Mouse (Mus musculus): ENCODE results near the gene Xpr1. TPM values are rescaled to one million over a fixed set of nuclear protein-coding genes. Genes with fewer than 3 reads are reported as not detected.

Xpr1 gene
- polyA plus RNA-seq, 1 experiment: 4.3 TPM

GRCm38 (mm10) chr1:155370075-155370658, 47.0 kb downstream of the Xpr1 start:
- H3K4me3 ChIP-seq (ENCODE audit: insufficient read depth, poor library complexity, severe bottlenecking): no peak overlapping the region
- TF ChIP-seq MAX (IDR thresholded peaks at IDR 0.05): no peak
- no peak for TF ChIP-seq USF1 (IDR thresholded peaks at IDR 0.05; ENCODE audit: low read depth)
- no peak for TF ChIP-seq MYOD1 (IDR thresholded peaks at IDR 0.05; ENCODE audit: control insufficient read depth, insufficient read length, low read depth)
- no peak for TF ChIP-seq CEBPB (IDR thresholded peaks at IDR 0.05; ENCODE audit: low read depth)
- no peak for TF ChIP-seq FOSL1 (IDR thresholded peaks at IDR 0.05; ENCODE audit: insufficient read depth, low read length, poor library complexity, severe bottlenecking)
- no peak for TF ChIP-seq CTCF (IDR thresholded peaks at IDR 0.05; ENCODE audit: control insufficient read depth, insufficient read depth, insufficient read length)
- no peak for TF ChIP-seq MYOG (IDR thresholded peaks at IDR 0.05; ENCODE audit: control insufficient read depth, extremely low read depth, insufficient read length)
- no peaks in the 10 kb centered on the region for H3K36me3 ChIP-seq (ENCODE audit: control insufficient read depth, insufficient read depth)
- no peaks in the 10 kb centered on the region for H3K27me3 ChIP-seq (ENCODE audit: control insufficient read depth, insufficient read depth, insufficient read length)
- no peak overlapping the region for H3ac ChIP-seq (ENCODE audit: control insufficient read depth, insufficient read length, low read depth)
- H3K79me2 ChIP-seq (ENCODE audit: control insufficient read depth, insufficient read depth): no peaks in the 10 kb centered on the region
- H3K79me3 ChIP-seq (ENCODE audit: low read depth): no peaks in the 10 kb centered on the region

- H3ac ChIP-seq (ENCODE audit: control insufficient read depth, insufficient read length, low read depth): no peak overlapping the region
- H3K4me3 ChIP-seq (ENCODE audit: insufficient read depth, poor library complexity, severe bottlenecking): no peak overlapping the region
- H3K79me3 ChIP-seq (ENCODE audit: low read depth): no peaks in the 10 kb centered on the region
- TF ChIP-seq MYOG (IDR thresholded peaks at IDR 0.05; ENCODE audit: control insufficient read depth, extremely low read depth, insufficient read length): no peak
- TF ChIP-seq FOSL1 (IDR thresholded peaks at IDR 0.05; ENCODE audit: insufficient read depth, low read length, poor library complexity, severe bottlenecking): no peak
- no peak for TF ChIP-seq CTCF (IDR thresholded peaks at IDR 0.05; ENCODE audit: control insufficient read depth, insufficient read depth, insufficient read length)
- TF ChIP-seq USF1 (IDR thresholded peaks at IDR 0.05; ENCODE audit: low read depth): no peak
- no peak for TF ChIP-seq MYOD1 (IDR thresholded peaks at IDR 0.05; ENCODE audit: control insufficient read depth, insufficient read length, low read depth)
- TF ChIP-seq CEBPB (IDR thresholded peaks at IDR 0.05; ENCODE audit: low read depth): no peak
- no peak for TF ChIP-seq MAX (IDR thresholded peaks at IDR 0.05)
- H3K36me3 ChIP-seq (ENCODE audit: control insufficient read depth, insufficient read depth): no peaks in the 10 kb centered on the region
- no peaks in the 10 kb centered on the region for H3K79me2 ChIP-seq (ENCODE audit: control insufficient read depth, insufficient read depth)
- no peaks in the 10 kb centered on the region for H3K27me3 ChIP-seq (ENCODE audit: control insufficient read depth, insufficient read depth, insufficient read length)
Observed at GRCm38 (mm10) chr1:155366366-155366765, 50.8 kb downstream of the Xpr1 start.

- H3ac ChIP-seq (ENCODE audit: control insufficient read depth, insufficient read length, low read depth): no peak overlapping the region
- H3K79me2 ChIP-seq (ENCODE audit: control insufficient read depth, insufficient read depth): no peaks in the 10 kb centered on the region
- TF ChIP-seq MYOD1 (IDR thresholded peaks at IDR 0.05; ENCODE audit: control insufficient read depth, insufficient read length, low read depth) (no peak), MAX (IDR thresholded peaks at IDR 0.05) (no peak), USF1 (IDR thresholded peaks at IDR 0.05; ENCODE audit: low read depth) (no peak)
- H3K36me3 ChIP-seq (ENCODE audit: control insufficient read depth, insufficient read depth): no peaks in the 10 kb centered on the region
- H3K79me3 ChIP-seq (ENCODE audit: low read depth): no peaks in the 10 kb centered on the region
- no peaks in the 10 kb centered on the region for H3K27me3 ChIP-seq (ENCODE audit: control insufficient read depth, insufficient read depth, insufficient read length)
- no peak overlapping the region for H3K4me3 ChIP-seq (ENCODE audit: insufficient read depth, poor library complexity, severe bottlenecking)
Observed at GRCm38 (mm10) chr1:155361502-155362126, 55.6 kb downstream of the Xpr1 start.

DNA sequence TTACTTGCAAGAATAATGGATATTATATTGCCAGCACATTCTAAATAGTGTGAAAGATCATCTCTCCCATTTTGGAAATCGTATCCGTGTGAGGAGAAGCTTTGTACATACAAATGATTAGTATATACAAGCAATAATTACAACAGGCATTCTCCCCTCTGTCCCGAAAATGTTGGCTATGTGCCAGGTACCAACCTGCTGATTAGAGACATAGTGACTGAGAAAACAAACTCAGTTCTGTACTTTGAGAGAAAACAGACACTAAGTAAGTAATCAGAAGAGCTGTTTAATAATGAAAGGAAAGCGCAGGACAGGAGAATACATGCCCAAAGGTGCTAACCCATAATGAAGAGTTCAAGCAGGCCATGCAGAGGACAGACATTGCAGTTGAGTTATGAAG, 64.1 kb downstream of the Xpr1 start:
- no peak overlapping the region for H3K4me3 ChIP-seq (ENCODE audit: insufficient read depth, poor library complexity, severe bottlenecking)
- no peaks in the 10 kb centered on the region for H3K27me3 ChIP-seq (ENCODE audit: control insufficient read depth, insufficient read depth, insufficient read length)
- TF ChIP-seq USF1 (IDR thresholded peaks at IDR 0.05; ENCODE audit: low read depth) (no peak), CTCF (IDR thresholded peaks at IDR 0.05; ENCODE audit: control insufficient read depth, insufficient read depth, insufficient read length) (no peak), FOSL1 (IDR thresholded peaks at IDR 0.05; ENCODE audit: insufficient read depth, low read length, poor library complexity, severe bottlenecking) (no peak), CEBPB (IDR thresholded peaks at IDR 0.05; ENCODE audit: low read depth) (no peak), MYOG (IDR thresholded peaks at IDR 0.05; ENCODE audit: control insufficient read depth, extremely low read depth, insufficient read length) (no peak), MAX (IDR thresholded peaks at IDR 0.05) (no peak), MYOD1 (IDR thresholded peaks at IDR 0.05; ENCODE audit: control insufficient read depth, insufficient read length, low read depth) (no peak)
- no peaks in the 10 kb centered on the region for H3K79me2 ChIP-seq (ENCODE audit: control insufficient read depth, insufficient read depth)
- no peaks in the 10 kb centered on the region for H3K36me3 ChIP-seq (ENCODE audit: control insufficient read depth, insufficient read depth)
- H3K79me3 ChIP-seq (ENCODE audit: low read depth): no peaks in the 10 kb centered on the region
- no peak overlapping the region for H3ac ChIP-seq (ENCODE audit: control insufficient read depth, insufficient read length, low read depth)

DNA sequence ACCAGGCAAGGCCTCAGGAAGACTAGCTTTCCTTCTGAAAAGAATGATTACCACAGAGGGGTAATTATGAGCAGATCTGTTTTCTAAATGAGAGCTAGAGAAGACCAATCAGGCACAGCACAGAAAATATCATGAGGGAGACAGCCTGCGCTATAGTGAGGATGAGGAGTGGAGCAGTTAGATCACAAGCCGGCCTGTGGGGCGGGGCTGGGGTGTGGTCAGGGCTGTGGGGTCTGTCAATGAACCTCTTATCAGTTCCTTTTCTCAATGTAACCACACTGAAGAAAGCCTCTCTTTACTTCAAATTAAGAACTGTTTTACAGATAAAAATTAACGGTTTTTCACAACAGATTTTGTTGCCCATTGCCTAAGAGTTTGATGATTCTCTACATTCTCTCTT, 65.7 kb downstream of the Xpr1 start:
- no peaks in the 10 kb centered on the region for H3K36me3 ChIP-seq (ENCODE audit: control insufficient read depth, insufficient read depth)
- H3K79me3 ChIP-seq (ENCODE audit: low read depth): no peaks in the 10 kb centered on the region
- H3K27me3 ChIP-seq (ENCODE audit: control insufficient read depth, insufficient read depth, insufficient read length): no peaks in the 10 kb centered on the region
- H3ac ChIP-seq (ENCODE audit: control insufficient read depth, insufficient read length, low read depth): no peak overlapping the region
- no peaks in the 10 kb centered on the region for H3K79me2 ChIP-seq (ENCODE audit: control insufficient read depth, insufficient read depth)
- H3K4me3 ChIP-seq (ENCODE audit: insufficient read depth, poor library complexity, severe bottlenecking): no peak overlapping the region
- TF ChIP-seq MYOG (IDR thresholded peaks at IDR 0.05; ENCODE audit: control insufficient read depth, extremely low read depth, insufficient read length) (no peak), CEBPB (IDR thresholded peaks at IDR 0.05; ENCODE audit: low read depth) (no peak)

DNA sequence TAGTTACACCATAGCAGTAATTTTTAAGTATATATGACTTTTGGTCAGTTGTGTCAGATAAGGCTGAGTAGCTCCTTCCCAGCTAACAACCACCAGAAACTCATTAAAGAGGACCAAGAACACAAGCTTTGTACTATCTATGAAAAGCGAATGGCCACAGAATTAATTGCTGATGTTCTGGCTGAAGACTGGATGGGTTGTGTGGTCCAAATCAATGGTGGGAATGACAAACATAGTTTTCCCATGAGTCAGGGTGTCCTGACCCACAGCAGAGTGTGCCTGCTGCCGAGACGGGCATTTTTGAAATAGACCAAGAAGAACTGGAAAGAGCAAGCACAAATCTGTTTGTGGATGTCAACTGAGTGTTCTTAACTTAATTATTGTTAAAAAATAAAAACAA, 68.7 kb downstream of the Xpr1 start:
- Histone ChIP-seq H3ac (ENCODE audit: control insufficient read depth, insufficient read length, low read depth) (no peak overlapping the region), H3K27me3 (ENCODE audit: control insufficient read depth, insufficient read depth, insufficient read length) (no peaks in the 10 kb centered on the region), H3K79me3 (ENCODE audit: low read depth) (no peaks in the 10 kb centered on the region), H3K4me3 (ENCODE audit: insufficient read depth, poor library complexity, severe bottlenecking) (no peak overlapping the region), H3K36me3 (ENCODE audit: control insufficient read depth, insufficient read depth) (no peaks in the 10 kb centered on the region), H3K79me2 (ENCODE audit: control insufficient read depth, insufficient read depth) (no peaks in the 10 kb centered on the region)
- TF ChIP-seq MYOG (IDR thresholded peaks at IDR 0.05; ENCODE audit: control insufficient read depth, extremely low read depth, insufficient read length): no peak
- TF ChIP-seq CEBPB (IDR thresholded peaks at IDR 0.05; ENCODE audit: low read depth): no peak
- no peak for TF ChIP-seq USF1 (IDR thresholded peaks at IDR 0.05; ENCODE audit: low read depth)
- TF ChIP-seq MYOD1 (IDR thresholded peaks at IDR 0.05; ENCODE audit: control insufficient read depth, insufficient read length, low read depth): no peak
- TF ChIP-seq MAX (IDR thresholded peaks at IDR 0.05): no peak
- TF ChIP-seq FOSL1 (IDR thresholded peaks at IDR 0.05; ENCODE audit: insufficient read depth, low read length, poor library complexity, severe bottlenecking): no peak
- no peak for TF ChIP-seq CTCF (IDR thresholded peaks at IDR 0.05; ENCODE audit: control insufficient read depth, insufficient read depth, insufficient read length)

Data from C2C12 (cell line).